Mouse (Mus musculus): ENCODE data around the gene Fbxl19. TPM values are rescaled to one million over a fixed set of nuclear protein-coding genes. Genes with fewer than 3 reads are reported as not detected.
A peak's percentile ranks its signal among the peaks of the same experiment; 100 is the strongest.

Gene Fbxl19
- polyA plus RNA-seq (2016; fragmentation: Nextera tagmentation; extraction: Ambion mirVana): 3.4 and 3.7 TPM in 2 replicates

GRCm38 (mm10) chr7:127744366-127745045 is at the start of gene Fbxl19:
Gene Fbxl19 (plus strand): TSS chr7:127744543.
- H3K27me3 ChIP-seq (replicated peaks): no peaks in the 10 kb centered on the region
- H3K4me2 ChIP-seq: peak within 1 kb of the TSS; percentile 98
- WGBS: under 1% methylated on average over 26 of the region's 26 CpGs
- ATAC-seq (ENCODE audit: insufficient number of reproducible peaks, low FRiP score): no peak
- no peaks in the 10 kb centered on the region for H3K9me3 ChIP-seq (replicated peaks)
- H3K36me3 ChIP-seq: peaks cover 16% of the 10 kb centered on the region
- peak within 1 kb of the TSS; percentile 95 for H3K4me3 ChIP-seq
- peak within 1 kb of the TSS; percentile 92 for H3K9ac ChIP-seq
- peak within 1 kb of the TSS; percentile 83 for H3K27ac ChIP-seq (ENCODE audit: poor library complexity, severe bottlenecking)
- H3K4me1 ChIP-seq (replicated peaks): peaks cover 24% of the 10 kb centered on the region

GRCm38 (mm10) chr7:127698986-127699385 is 45.4 kb upstream of the Fbxl19 start:
- Histone ChIP-seq H3K4me3 (no peak overlapping the region), H3K27me3 (replicated peaks) (no peaks in the 10 kb centered on the region), H3K9ac (no peak overlapping the region), H3K36me3 (peaks cover 32% of the 10 kb centered on the region), H3K9me3 (replicated peaks) (no peaks in the 10 kb centered on the region), H3K4me2 (no peak overlapping the region), H3K4me1 (replicated peaks) (no peaks in the 10 kb centered on the region), H3K27ac (ENCODE audit: poor library complexity, severe bottlenecking) (no peak overlapping the region)
- ATAC-seq (ENCODE audit: insufficient number of reproducible peaks, low FRiP score): no peak
- 71% methylated on average over 6 of the region's 6 CpGs for WGBS

GRCm38 (mm10) chr7:127700712-127701331 is 43.5 kb upstream of the Fbxl19 start:
- H3K4me1 ChIP-seq (replicated peaks): no peaks in the 10 kb centered on the region
- H3K4me2 ChIP-seq: no peak overlapping the region
- H3K27ac ChIP-seq (ENCODE audit: poor library complexity, severe bottlenecking): no peak overlapping the region
- no peaks in the 10 kb centered on the region for H3K27me3 ChIP-seq (replicated peaks)
- WGBS: 66% methylated on average over 3 of the region's 3 CpGs
- H3K9me3 ChIP-seq (replicated peaks): no peaks in the 10 kb centered on the region
- no peak overlapping the region for H3K4me3 ChIP-seq
- peaks cover 46% of the 10 kb centered on the region for H3K36me3 ChIP-seq
- no peak for ATAC-seq (ENCODE audit: insufficient number of reproducible peaks, low FRiP score)
- H3K9ac ChIP-seq: no peak overlapping the region

- no peaks in the 10 kb centered on the region for H3K27me3 ChIP-seq (replicated peaks)
- WGBS: 87% methylated on average over 8 of the region's 8 CpGs
- ATAC-seq (ENCODE audit: insufficient number of reproducible peaks, low FRiP score): no peak
- no peak overlapping the region for H3K4me2 ChIP-seq
- H3K4me3 ChIP-seq: no peak overlapping the region
- H3K36me3 ChIP-seq: peaks cover 54% of the 10 kb centered on the region
- H3K27ac ChIP-seq (ENCODE audit: poor library complexity, severe bottlenecking): no peak overlapping the region
- no peaks in the 10 kb centered on the region for H3K9me3 ChIP-seq (replicated peaks)
- peaks cover 11% of the 10 kb centered on the region for H3K4me1 ChIP-seq (replicated peaks)
- H3K9ac ChIP-seq: no peak overlapping the region
These were observed 40.7 kb upstream of the Fbxl19 start for GRCm38 (mm10) chr7:127703561-127704178.

DNA sequence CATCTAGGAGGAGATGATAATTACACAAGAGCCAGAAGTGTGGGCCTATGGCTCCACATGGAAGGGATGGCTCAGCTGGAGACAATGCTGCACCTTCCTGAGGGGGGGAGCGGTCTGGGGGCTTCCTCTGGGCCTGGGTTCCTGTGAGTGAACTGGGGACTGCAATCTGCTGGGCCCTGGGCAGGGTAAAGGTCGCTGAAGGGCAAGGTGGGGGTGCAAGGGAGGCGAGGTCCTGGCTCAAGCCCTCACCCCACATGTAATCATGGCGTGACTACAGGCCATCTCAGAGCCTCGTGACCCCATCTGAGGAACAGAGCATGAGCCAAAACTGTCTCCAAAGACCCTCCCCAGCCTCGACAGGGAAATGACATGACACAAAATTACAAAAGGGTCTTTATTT is 39.7 kb upstream of the Fbxl19 start:
- no peaks in the 10 kb centered on the region for H3K27me3 ChIP-seq (replicated peaks)
- H3K4me2 ChIP-seq: no peak overlapping the region
- WGBS: 82% methylated on average over 6 of the region's 6 CpGs
- H3K36me3 ChIP-seq: peaks cover 50% of the 10 kb centered on the region
- no peak overlapping the region for H3K4me3 ChIP-seq
- no peak overlapping the region for H3K27ac ChIP-seq (ENCODE audit: poor library complexity, severe bottlenecking)
- no peak for ATAC-seq (ENCODE audit: insufficient number of reproducible peaks, low FRiP score)
- peaks cover 17% of the 10 kb centered on the region for H3K4me1 ChIP-seq (replicated peaks)
- no peaks in the 10 kb centered on the region for H3K9me3 ChIP-seq (replicated peaks)
- no peak overlapping the region for H3K9ac ChIP-seq

DNA sequence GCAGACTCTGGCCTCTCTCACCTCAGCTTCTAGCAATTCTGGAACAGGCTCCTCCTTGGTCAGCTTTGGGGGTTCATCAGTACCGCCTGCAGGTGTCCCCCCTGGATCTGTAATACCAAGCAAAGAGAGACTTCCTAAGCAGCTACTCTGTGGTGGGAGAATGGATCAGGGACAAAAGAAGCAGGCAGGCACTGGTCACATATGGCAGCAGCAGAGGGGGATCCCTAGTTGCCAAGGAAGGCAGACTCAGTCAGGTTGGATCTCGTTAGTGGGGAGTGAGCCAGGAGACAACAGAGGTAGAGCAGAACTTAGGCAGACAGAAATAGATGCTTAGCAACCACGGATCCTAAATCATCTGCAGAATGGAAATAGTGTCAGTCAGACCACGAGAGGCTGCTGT is 38.6 kb upstream of the Fbxl19 start:
- 82% methylated on average over 4 of the region's 4 CpGs for WGBS
- Histone ChIP-seq H3K4me2 (no peak overlapping the region), H3K36me3 (peaks cover 42% of the 10 kb centered on the region), H3K27ac (ENCODE audit: poor library complexity, severe bottlenecking) (no peak overlapping the region), H3K9me3 (replicated peaks) (no peaks in the 10 kb centered on the region), H3K4me3 (no peak overlapping the region), H3K9ac (no peak overlapping the region), H3K27me3 (replicated peaks) (no peaks in the 10 kb centered on the region), H3K4me1 (replicated peaks) (peaks cover 17% of the 10 kb centered on the region)
- no peak for ATAC-seq (ENCODE audit: insufficient number of reproducible peaks, low FRiP score)

- no peaks in the 10 kb centered on the region for H3K27me3 ChIP-seq (replicated peaks)
- peaks cover 22% of the 10 kb centered on the region for H3K4me1 ChIP-seq (replicated peaks)
- ATAC-seq (ENCODE audit: insufficient number of reproducible peaks, low FRiP score): no peak
- peak overlapping the region; percentile 74 for H3K4me3 ChIP-seq
- peaks cover 39% of the 10 kb centered on the region for H3K36me3 ChIP-seq
- WGBS: 26% methylated on average over 22 of the region's 22 CpGs
- H3K9ac ChIP-seq: peak overlapping the region; percentile 82
- peak overlapping the region; percentile 97 for H3K27ac ChIP-seq (ENCODE audit: poor library complexity, severe bottlenecking)
- H3K4me2 ChIP-seq: peak overlapping the region; percentile 72
- H3K9me3 ChIP-seq (replicated peaks): no peaks in the 10 kb centered on the region
These were observed 37.0 kb upstream of the Fbxl19 start for GRCm38 (mm10) chr7:127707045-127707956.

DNA sequence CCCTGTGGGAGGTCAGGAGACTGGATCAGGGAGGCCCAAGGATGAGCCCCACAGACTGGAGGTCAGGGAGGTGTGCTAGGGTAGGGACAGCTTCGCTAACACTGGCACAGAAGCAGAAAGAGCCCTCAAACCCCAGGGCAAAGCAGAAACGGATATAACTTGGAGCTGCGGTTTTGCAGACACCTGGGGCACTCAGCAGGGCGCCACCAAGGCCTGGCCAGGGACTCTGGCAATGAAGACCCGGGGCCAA is 36.5 kb upstream of the Fbxl19 start:
- peaks cover 36% of the 10 kb centered on the region for H3K36me3 ChIP-seq
- H3K27me3 ChIP-seq (replicated peaks): no peaks in the 10 kb centered on the region
- H3K9me3 ChIP-seq (replicated peaks): no peaks in the 10 kb centered on the region
- peak overlapping the region; percentile 82 for H3K9ac ChIP-seq
- peaks cover 28% of the 10 kb centered on the region for H3K4me1 ChIP-seq (replicated peaks)
- H3K4me2 ChIP-seq: peak overlapping the region; percentile 72
- ATAC-seq (ENCODE audit: insufficient number of reproducible peaks, low FRiP score): no peak
- peak overlapping the region; percentile 74 for H3K4me3 ChIP-seq
- peak overlapping the region; percentile 97 for H3K27ac ChIP-seq (ENCODE audit: poor library complexity, severe bottlenecking)
- under 1% methylated on average over 5 of the region's 5 CpGs for WGBS

- under 1% methylated on average over 84 of the region's 90 CpGs for WGBS
- Histone ChIP-seq H3K4me3 (peak within 1 kb of the TSS; percentile 74), H3K27ac (ENCODE audit: poor library complexity, severe bottlenecking) (peak within 1 kb of the TSS; percentile 97), H3K36me3 (peaks cover 31% of the 10 kb centered on the region), H3K9me3 (replicated peaks) (no peaks in the 10 kb centered on the region), H3K27me3 (replicated peaks) (no peaks in the 10 kb centered on the region), H3K4me1 (replicated peaks) (peaks cover 29% of the 10 kb centered on the region), H3K9ac (peak within 1 kb of the TSS; percentile 82), H3K4me2 (peak within 1 kb of the TSS; percentile 72)
- peak; percentile 94 for ATAC-seq (ENCODE audit: insufficient number of reproducible peaks, low FRiP score)
These were observed 35.9 kb upstream of the Fbxl19 start, which contains the start of gene Bcl7c for GRCm38 (mm10) chr7:127708207-127709078. Gene Bcl7c (minus strand): TSS chr7:127708933.

- no peak for ATAC-seq (ENCODE audit: insufficient number of reproducible peaks, low FRiP score)
- no peaks in the 10 kb centered on the region for H3K9me3 ChIP-seq (replicated peaks)
- H3K4me3 ChIP-seq: peak overlapping the region; percentile 74
- WGBS: 76% methylated on average over 5 of the region's 5 CpGs
- no peak overlapping the region; the same call in 1 of the 2 replicates for H3K9ac ChIP-seq
- H3K27ac ChIP-seq (ENCODE audit: poor library complexity, severe bottlenecking): no peak overlapping the region
- H3K27me3 ChIP-seq (replicated peaks): no peaks in the 10 kb centered on the region
- peak overlapping the region; percentile 72 for H3K4me2 ChIP-seq
- peaks cover 29% of the 10 kb centered on the region for H3K4me1 ChIP-seq (replicated peaks)
- H3K36me3 ChIP-seq: peaks cover 21% of the 10 kb centered on the region
These were observed 34.9 kb upstream of the Fbxl19 start for GRCm38 (mm10) chr7:127709261-127709979.
